Mouse (Mus musculus): ENCODE data around the gene Gnl1. TPM values are rescaled to one million over a fixed set of nuclear protein-coding genes. Genes with fewer than 3 reads are reported as not detected.
"Not testable (repeated sequence)": the region's sequence is repeated elsewhere in the genome, so short reads cannot be mapped to it uniquely, and the experiment has no call there.

Gnl1 gene
- polyA plus RNA-seq, 2 experiments from 2014 or later, result 8.1 to 9.2 TPM

GRCm38 (mm10) chr17:35994175-35994878, 14.7 kb downstream of the Gnl1 start:
- no peak for ATAC-seq

DNA sequence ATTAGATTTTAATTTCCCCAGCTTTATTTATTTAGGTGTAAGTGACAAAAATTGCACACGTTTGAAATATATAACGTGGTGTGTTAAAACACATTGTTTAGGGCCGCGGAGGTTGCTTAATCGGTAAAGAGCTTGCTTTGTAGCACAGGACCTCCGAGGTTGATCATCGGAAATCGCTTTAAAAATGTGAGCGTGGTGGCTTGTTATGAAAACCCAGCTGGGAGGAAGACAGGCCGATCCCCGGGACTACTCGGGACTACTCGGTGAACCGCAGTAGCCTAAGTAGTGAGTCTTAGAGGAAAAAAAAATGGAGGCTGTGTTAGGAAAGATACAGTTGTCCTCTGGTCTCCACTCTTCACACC, 15.2 kb downstream of the Gnl1 start:
- no peak for ATAC-seq

DNA sequence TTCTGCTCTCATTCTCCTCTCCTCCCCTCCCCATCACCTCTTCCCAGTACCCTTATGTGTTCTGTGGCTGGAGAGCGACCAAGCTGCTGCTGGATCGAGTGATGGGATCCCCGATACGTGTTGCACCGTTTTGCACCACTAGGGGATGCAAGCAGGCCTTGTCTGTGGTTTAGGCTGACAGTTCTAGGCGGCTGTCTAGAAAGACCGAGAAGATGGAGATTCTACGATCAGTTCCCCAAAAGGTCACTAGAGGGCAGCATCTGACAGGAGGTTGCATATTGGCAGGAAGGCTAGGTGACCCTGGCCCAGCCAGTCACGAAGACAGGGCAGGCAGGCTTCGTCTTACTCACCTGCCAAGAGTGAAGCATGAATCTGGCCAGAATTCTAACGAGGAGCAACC, 17.3 kb downstream of the Gnl1 start:
- peak; percentile 49 for ATAC-seq

- no peak for ATAC-seq
Observed at GRCm38 (mm10) chr17:35997713-35998510, 18.3 kb downstream of the Gnl1 start.

GRCm38 (mm10) chr17:35998545-35999305, 19.1 kb downstream of the Gnl1 start:
- no peak for ATAC-seq

GRCm38 (mm10) chr17:35999356-35999755, 19.7 kb downstream of the Gnl1 start:
- ATAC-seq, result peak; percentile 53

- ATAC-seq, result no peak
Observed at GRCm38 (mm10) chr17:36000349-36000748, 20.7 kb downstream of the Gnl1 start.

- peak; percentile 26 for ATAC-seq
Observed at GRCm38 (mm10) chr17:36001121-36001897, 21.7 kb downstream of the Gnl1 start.

GRCm38 (mm10) chr17:36001966-36002365, 22.3 kb downstream of the Gnl1 start:
- no peak for ATAC-seq

- no peak for ATAC-seq
Observed at GRCm38 (mm10) chr17:36003331-36003730, 23.7 kb downstream of the Gnl1 start.

GRCm38 (mm10) chr17:36004409-36004808, 24.8 kb downstream of the Gnl1 start:
- ATAC-seq, result not testable (repeated sequence)

- no peak for ATAC-seq
Observed at GRCm38 (mm10) chr17:36014977-36015376, 35.3 kb downstream of the Gnl1 start.

GRCm38 (mm10) chr17:36017046-36017445, 37.4 kb downstream of the Gnl1 start:
- no peak for ATAC-seq

DNA sequence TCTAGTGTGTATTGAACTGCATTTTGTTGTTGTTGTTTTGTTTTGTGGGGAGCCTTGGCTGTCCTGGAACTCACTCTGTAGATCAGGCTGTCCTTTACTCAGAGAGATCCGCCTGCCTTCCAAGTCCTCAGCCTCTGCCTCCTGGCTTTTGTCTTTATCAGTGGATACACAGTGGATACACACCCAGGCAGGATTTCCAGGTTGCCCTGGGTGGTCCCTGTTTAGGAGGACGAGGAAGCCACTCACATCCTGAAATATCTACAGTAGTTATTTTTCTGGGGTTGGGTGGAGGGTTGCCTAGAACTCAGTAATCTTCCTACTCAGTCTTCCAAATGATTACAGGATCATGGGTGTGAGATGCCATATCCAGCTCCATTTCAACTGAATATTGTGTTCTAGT, 39.3 kb downstream of the Gnl1 start:
- ATAC-seq, result no peak

- no peak for ATAC-seq
Observed at GRCm38 (mm10) chr17:36019519-36019918, 39.9 kb downstream of the Gnl1 start.

GRCm38 (mm10) chr17:36020191-36021073, 40.8 kb downstream of the Gnl1 start, which contains the start of gene H2-T24:
Gene H2-T24 (minus strand): TSS chr17:36020560.
- ATAC-seq, result peak; percentile 76

GRCm38 (mm10) chr17:36021309-36021708, 41.7 kb downstream of the Gnl1 start:
- ATAC-seq, result no peak

- no peak for ATAC-seq
Observed at GRCm38 (mm10) chr17:36022098-36022497, 42.4 kb downstream of the Gnl1 start.

DNA sequence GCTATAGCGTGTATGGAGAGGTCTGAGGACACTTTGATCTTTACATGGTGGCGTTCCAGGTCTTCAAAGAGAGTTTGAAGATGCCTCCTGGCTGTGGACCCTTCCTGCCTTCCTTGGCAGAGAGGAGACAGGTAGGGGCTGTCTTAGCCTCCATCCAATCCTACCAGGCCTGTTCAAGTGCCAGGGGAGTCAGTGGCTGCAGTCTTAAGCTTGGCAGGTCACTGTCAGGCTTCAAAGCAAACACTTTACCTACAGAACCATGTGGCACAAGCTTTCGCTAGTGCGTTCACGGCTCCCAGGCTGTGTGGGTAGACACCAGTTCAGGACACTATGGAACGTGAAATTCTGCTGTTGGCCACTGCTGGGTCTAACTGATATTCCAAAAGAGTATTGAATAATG, 43.3 kb downstream of the Gnl1 start:
- ATAC-seq, result no peak

GRCm38 (mm10) chr17:36023710-36024654, 44.3 kb downstream of the Gnl1 start:
- peak; percentile 59 for ATAC-seq

All from activated CD4-positive, CD25-positive, alpha-beta regulatory T cell, adult 4 months (primary cell).